Mouse (Mus musculus) embryonic fibroblast, embryonic 13.5 days (primary cell): ENCODE data around the gene Atp13a2. TPM values are rescaled to one million over a fixed set of nuclear protein-coding genes. Genes with fewer than 3 reads are reported as not detected.

Source experiments
- H3K27ac ChIP-seq: 2 replicates; pipeline ENCODE4 v1.5.1; 2012; ENCODE audit warnings: low read length, control low read depth, inconsistent platforms; ENCODE audit not compliant: insufficient read depth
- H3K4me1 ChIP-seq: 2 replicates; pipeline ENCODE4 v1.6.1; 2011; ENCODE audit warnings: low read length; ENCODE audit not compliant: control insufficient read depth, insufficient read depth
- H3K4me3 ChIP-seq: 2 replicates; pipeline ENCODE4 v1.5.1; 2011; ENCODE audit warnings: mild to moderate bottlenecking, control low read depth, low read length; ENCODE audit not compliant: insufficient read depth
- CTCF ChIP-seq: IDR thresholded peaks from 2 replicates; pipeline ENCODE4 v1.5.1; 2011; ENCODE audit warnings: mild to moderate bottlenecking, control low read depth, low read length, moderate library complexity, borderline replicate concordance; ENCODE audit not compliant: insufficient read depth
- POLR2A ChIP-seq: IDR thresholded peaks from 2 replicates; pipeline ENCODE4 v1.6.1; 2011; ENCODE audit warnings: low read depth, mild to moderate bottlenecking, control low read depth, low read length, moderate library complexity
- polyA plus RNA-seq: library from polyadenylated mRNA; stranded (reverse); fragments of >200 nt; gene quantifications from 2 replicates; pipeline ENCODE4 v1.2.4, GENCODE M21; 2011; ENCODE audit warnings: low read depth; ENCODE audit not compliant: missing spikeins, insufficient read length

The Atp13a2 gene
- polyA plus RNA-seq, 1 experiment, result 16.6 TPM

GRCm38 (mm10) chr4:141012558-141012957 is 25.9 kb downstream of the Atp13a2 start:
- no peak for TF ChIP-seq CTCF
- no peak for TF ChIP-seq POLR2A
- Histone ChIP-seq H3K27ac (no peak overlapping the region), H3K4me3 (no peak overlapping the region), H3K4me1 (0 out of 2 replicates have a peak, but pooled peaks cover 5% of the 10 kb centered on the region)

GRCm38 (mm10) chr4:141014114-141014513 is 27.4 kb downstream of the Atp13a2 start:
- TF ChIP-seq POLR2A, result no peak
- TF ChIP-seq CTCF, result no peak
- Histone ChIP-seq H3K4me1 (0 out of 2 replicates have a peak, but pooled peaks cover 5% of the 10 kb centered on the region), H3K4me3 (no peak overlapping the region), H3K27ac (no peak overlapping the region)

- no peak for TF ChIP-seq POLR2A
- H3K4me1 ChIP-seq, result 0 out of 2 replicates have a peak, but pooled peaks cover 4% of the 10 kb centered on the region
- H3K4me3 ChIP-seq, result no peak overlapping the region
- no peak overlapping the region for H3K27ac ChIP-seq
Observed at GRCm38 (mm10) chr4:141014856-141015255, 28.2 kb downstream of the Atp13a2 start.

GRCm38 (mm10) chr4:141015356-141015755 is 28.7 kb downstream of the Atp13a2 start:
- TF ChIP-seq POLR2A (no peak), CTCF (no peak)
- H3K4me3 ChIP-seq, result no peak overlapping the region
- no peak overlapping the region for H3K27ac ChIP-seq
- no peaks in the 10 kb centered on the region for H3K4me1 ChIP-seq

- H3K4me3 ChIP-seq, result no peak overlapping the region
- no peak overlapping the region for H3K27ac ChIP-seq
- H3K4me1 ChIP-seq, result no peaks in the 10 kb centered on the region
- TF ChIP-seq POLR2A (no peak), CTCF (no peak)
Observed at GRCm38 (mm10) chr4:141016311-141016710, 29.6 kb downstream of the Atp13a2 start.

GRCm38 (mm10) chr4:141017657-141018436 is 31.2 kb downstream of the Atp13a2 start:
- no peak for TF ChIP-seq CTCF
- TF ChIP-seq POLR2A, result no peak
- H3K4me3 ChIP-seq, result no peak overlapping the region
- no peak overlapping the region for H3K27ac ChIP-seq
- H3K4me1 ChIP-seq, result no peaks in the 10 kb centered on the region

- H3K4me1 ChIP-seq, result no peaks in the 10 kb centered on the region
- H3K4me3 ChIP-seq, result no peak overlapping the region
- no peak overlapping the region for H3K27ac ChIP-seq
- no peak for TF ChIP-seq POLR2A
- no peak for TF ChIP-seq CTCF
Observed at GRCm38 (mm10) chr4:141020220-141020619, 33.5 kb downstream of the Atp13a2 start.

GRCm38 (mm10) chr4:141020811-141021613 is 34.3 kb downstream of the Atp13a2 start:
- no peak overlapping the region for H3K4me3 ChIP-seq
- no peak overlapping the region for H3K27ac ChIP-seq
- H3K4me1 ChIP-seq, result no peaks in the 10 kb centered on the region
- no peak for TF ChIP-seq POLR2A
- no peak for TF ChIP-seq CTCF

GRCm38 (mm10) chr4:141021614-141021929 is 34.9 kb downstream of the Atp13a2 start:
- Histone ChIP-seq H3K27ac (no peak overlapping the region), H3K4me1 (no peaks in the 10 kb centered on the region), H3K4me3 (no peak overlapping the region)
- TF ChIP-seq POLR2A (no peak), CTCF (no peak)

- H3K4me1 ChIP-seq, result no peaks in the 10 kb centered on the region
- no peak overlapping the region for H3K4me3 ChIP-seq
- no peak overlapping the region for H3K27ac ChIP-seq
- TF ChIP-seq POLR2A (no peak), CTCF (no peak)
Observed at GRCm38 (mm10) chr4:141024052-141024451, 37.4 kb downstream of the Atp13a2 start.
